Mouse (Mus musculus): ENCODE data around the gene Sec11a. TPM values are rescaled to one million over a fixed set of nuclear protein-coding genes. Genes with fewer than 3 reads are reported as not detected.
"Not testable (repeated sequence)": the region's sequence is repeated elsewhere in the genome, so short reads cannot be mapped to it uniquely, and the experiment has no call there.

Sec11a gene
- total RNA-seq (2014; fragmentation: Nextera tagmentation), result 109 and 150 TPM in 2 replicates
- 393 and 493 TPM in 2 replicates for total RNA-seq (2017)

- ATAC-seq (replicated peaks; ENCODE audit: low FRiP score, low TSS enrichment, poor library complexity, severe bottlenecking), result peak; percentile 98
These were observed at the start of gene Sec11a for GRCm38 (mm10) chr7:80947445-80948350. TSS of gene Sec11a (minus strand) at chr7:80947780.

GRCm38 (mm10) chr7:80995266-80996146 is 47.9 kb upstream of the Sec11a start:
- ATAC-seq (replicated peaks; ENCODE audit: low FRiP score, low TSS enrichment, poor library complexity, severe bottlenecking), result peak; percentile 45

- no peak for ATAC-seq (replicated peaks; ENCODE audit: low FRiP score, low TSS enrichment, poor library complexity, severe bottlenecking)
These were observed 47.1 kb upstream of the Sec11a start for GRCm38 (mm10) chr7:80994663-80995005.

GRCm38 (mm10) chr7:80993834-80994662 is 46.5 kb upstream of the Sec11a start:
- ATAC-seq (replicated peaks; ENCODE audit: low FRiP score, low TSS enrichment, poor library complexity, severe bottlenecking), result no peak

GRCm38 (mm10) chr7:80992980-80993833 is 45.6 kb upstream of the Sec11a start, which contains the start of gene Zfp592:
TSS of gene Zfp592 (plus strand) at chr7:80993681.
- peak; percentile 37 for ATAC-seq (replicated peaks; ENCODE audit: low FRiP score, low TSS enrichment, poor library complexity, severe bottlenecking)

- ATAC-seq (replicated peaks; ENCODE audit: low FRiP score, low TSS enrichment, poor library complexity, severe bottlenecking), result no peak
These were observed 45.0 kb upstream of the Sec11a start for GRCm38 (mm10) chr7:80992631-80992979.

GRCm38 (mm10) chr7:80992063-80992462 is 44.5 kb upstream of the Sec11a start:
- ATAC-seq (replicated peaks; ENCODE audit: low FRiP score, low TSS enrichment, poor library complexity, severe bottlenecking), result no peak

- ATAC-seq (replicated peaks; ENCODE audit: low FRiP score, low TSS enrichment, poor library complexity, severe bottlenecking), result no peak
These were observed 44.0 kb upstream of the Sec11a start for GRCm38 (mm10) chr7:80991589-80991988.

GRCm38 (mm10) chr7:80990276-80990675 is 42.7 kb upstream of the Sec11a start:
- ATAC-seq (replicated peaks; ENCODE audit: low FRiP score, low TSS enrichment, poor library complexity, severe bottlenecking), result no peak

- ATAC-seq (replicated peaks; ENCODE audit: low FRiP score, low TSS enrichment, poor library complexity, severe bottlenecking), result peak; percentile 48
These were observed 40.4 kb upstream of the Sec11a start for GRCm38 (mm10) chr7:80987805-80988625.

GRCm38 (mm10) chr7:80986458-80987187 is 39.0 kb upstream of the Sec11a start:
- peak; percentile 32; the same call in 1 of the 2 replicates for ATAC-seq (replicated peaks; ENCODE audit: low FRiP score, low TSS enrichment, poor library complexity, severe bottlenecking)

- ATAC-seq (replicated peaks; ENCODE audit: low FRiP score, low TSS enrichment, poor library complexity, severe bottlenecking), result no peak
These were observed 33.0 kb upstream of the Sec11a start for GRCm38 (mm10) chr7:80980566-80980965.

GRCm38 (mm10) chr7:80973638-80974015 is 26.0 kb upstream of the Sec11a start:
- ATAC-seq (replicated peaks; ENCODE audit: low FRiP score, low TSS enrichment, poor library complexity, severe bottlenecking), result not testable (repeated sequence)

GRCm38 (mm10) chr7:80972920-80973637 is 25.5 kb upstream of the Sec11a start:
- ATAC-seq (replicated peaks; ENCODE audit: low FRiP score, low TSS enrichment, poor library complexity, severe bottlenecking), result peak; percentile 37; the same call in 1 of the 2 replicates

- no peak for ATAC-seq (replicated peaks; ENCODE audit: low FRiP score, low TSS enrichment, poor library complexity, severe bottlenecking)
These were observed 24.5 kb upstream of the Sec11a start for GRCm38 (mm10) chr7:80972082-80972481.

GRCm38 (mm10) chr7:80971419-80971818 is 23.8 kb upstream of the Sec11a start:
- no peak for ATAC-seq (replicated peaks; ENCODE audit: low FRiP score, low TSS enrichment, poor library complexity, severe bottlenecking)

Measured in megakaryocyte-erythroid progenitor cell, adult 5-6 weeks (primary cell).